Mouse (Mus musculus) heart, postnatal 0 days (tissue): ENCODE data around the gene Rassf8. TPM values are rescaled to one million over a fixed set of nuclear protein-coding genes. Genes with fewer than 3 reads are reported as not detected.

Experiments
- ATAC-seq: fragments of 200-750 bp; cut with Nextera tagmentation; 2 replicates; pipeline ENCODE4 v1.8.0; 2017; ENCODE audit warnings: low read depth, moderate number of reproducible peaks, moderate library complexity; ENCODE audit not compliant: insufficient read depth
- DNase-seq: peaks from one replicate; pipeline ENCODE4 v3.0.0-alpha.2; 2016; ENCODE audit warnings: low spot score
- H3K27ac ChIP-seq: fragments of 300-500 bp; sonication (generic); 2 replicates; pipeline ENCODE4 v1.5.1; 2014; ENCODE audit warnings: low read depth, mild to moderate bottlenecking
- H3K27me3 ChIP-seq: fragments of 300-500 bp; sonication (generic); 2 replicates; pipeline ENCODE4 v1.6.1; 2014; ENCODE audit warnings: low read length, mixed read lengths; ENCODE audit not compliant: control insufficient read depth, insufficient read depth
- H3K36me3 ChIP-seq: fragments of 300-500 bp; sonication (generic); replicated peaks from 2 replicates; pipeline ENCODE4 v1.6.1; 2014; ENCODE audit warnings: low read length, mixed read lengths; ENCODE audit not compliant: control insufficient read depth, insufficient read depth
- H3K4me1 ChIP-seq: fragments of 300-500 bp; sonication (generic); 2 replicates; pipeline ENCODE4 v1.6.1; 2014; ENCODE audit warnings: antibody characterized with exemption; ENCODE audit not compliant: control insufficient read depth, insufficient read depth
- H3K4me2 ChIP-seq: fragments of 300-500 bp; sonication (generic); 2 replicates; pipeline ENCODE4 v1.6.1; 2014; ENCODE audit warnings: low read depth, mild to moderate bottlenecking, low read length, moderate library complexity
- H3K4me3 ChIP-seq: fragments of 300-500 bp; sonication (generic); 2 replicates; pipeline ENCODE4 v1.5.1; 2014; ENCODE audit warnings: low read depth, low read length
- H3K9ac ChIP-seq: fragments of 300-500 bp; sonication (generic); replicated peaks from 2 replicates; pipeline ENCODE4 v1.6.1; 2014; ENCODE audit warnings: low read depth, low read length, mixed read lengths
- H3K9me3 ChIP-seq: fragments of 300-500 bp; sonication (generic); replicated peaks from 2 replicates; pipeline ENCODE4 v1.6.1; 2016; ENCODE audit warnings: low read length; ENCODE audit not compliant: control insufficient read depth
- CTCF ChIP-seq: IDR thresholded peaks from 2 replicates; pipeline ENCODE4 v1.5.1; 2016; ENCODE audit warnings: antibody characterized with exemption, control low read depth, low read depth
- EP300 ChIP-seq: IDR thresholded peaks from 2 replicates; pipeline ENCODE4 v1.6.1; 2016; ENCODE audit warnings: antibody characterized with exemption, low read depth
- WGBS: fragments of 180-500 bp; shearing (Covaris S2); extraction: QIAGEN DNeasy Blood & Tissue Kit; methylation state at CpG from one replicate; pipeline ENCODE4 v1.1.7; 2014; 5-methylcytosine and 5-hydroxymethylcytosine counted together
- polyA plus RNA-seq: library from polyadenylated mRNA; unstranded; fragments of >200 nt; fragmentation: Nextera tagmentation; extraction: Ambion mirVana; gene quantifications from 2 replicates; pipeline ENCODE4 v1.2.1, GENCODE M21; 2015
- total RNA-seq: library from RNA; depleted of rRNA; stranded (reverse); fragments of >200 nt; gene quantifications from 2 replicates; pipeline ENCODE4 v1.2.3, GENCODE M21; 2014; ENCODE audit warnings: low replicate concordance

Gene Rassf8
- total and polyA plus RNA-seq, 2 experiments from 2014 or later, result 11.1 to 72.6 TPM

DNA sequence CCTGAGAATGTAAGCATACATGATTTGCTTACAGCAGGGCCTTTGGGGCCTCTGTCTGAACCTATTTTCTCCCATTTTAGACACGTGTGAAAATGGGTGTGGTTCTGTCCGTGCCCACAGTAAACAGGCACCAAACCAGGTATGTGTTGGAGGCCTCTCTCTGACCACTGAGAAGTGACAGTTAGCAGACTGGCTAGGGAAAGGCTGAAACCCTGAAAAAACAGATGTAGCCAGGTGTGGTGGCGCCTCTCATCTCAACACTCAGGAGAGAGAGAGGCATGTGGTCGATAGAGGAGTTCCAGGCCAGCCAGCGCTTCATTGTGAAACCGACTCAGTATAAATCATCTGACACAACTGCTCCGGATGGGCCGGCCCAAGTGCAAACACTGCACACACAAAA is 111.9 kb downstream of the Rassf8 start:
- no peak overlapping the region for H3K27ac ChIP-seq
- H3K9me3 ChIP-seq, result no peaks in the 10 kb centered on the region
- ATAC-seq, result no peak
- H3K4me1 ChIP-seq, result 0 out of 2 replicates have a peak, but pooled peaks cover 12% of the 10 kb centered on the region
- TF ChIP-seq EP300 (no peak), CTCF (no peak)
- H3K9ac ChIP-seq, result no peak overlapping the region
- no peaks in the 10 kb centered on the region for H3K27me3 ChIP-seq
- no peak for DNase-seq
- H3K36me3 ChIP-seq, result peaks cover 14% of the 10 kb centered on the region; the same call in 1 of the 2 replicates
- H3K4me3 ChIP-seq, result no peak overlapping the region
- WGBS, result 63% methylated on average over 8 of the region's 8 CpGs
- H3K4me2 ChIP-seq, result no peak overlapping the region

GRCm38 (mm10) chr6:145860350-145860749 is 113.8 kb downstream of the Rassf8 start:
- Histone ChIP-seq H3K27ac (peak overlapping the region; percentile 48), H3K36me3 (peaks cover 14% of the 10 kb centered on the region; the same call in 1 of the 2 replicates), H3K4me3 (no peak overlapping the region), H3K9me3 (no peaks in the 10 kb centered on the region), H3K27me3 (no peaks in the 10 kb centered on the region), H3K4me2 (no peak overlapping the region), H3K9ac (no peak overlapping the region), H3K4me1 (peaks cover 7% of the 10 kb centered on the region; the same call in 1 of the 2 replicates)
- WGBS, result 28% methylated on average over 2 of the region's 2 CpGs
- no peak for TF ChIP-seq EP300
- TF ChIP-seq CTCF, result peak; percentile 46
- ATAC-seq (no peak), DNase-seq (peak; percentile 47)

GRCm38 (mm10) chr6:145861462-145862227 is 115.1 kb downstream of the Rassf8 start:
- H3K4me2 ChIP-seq, result peak overlapping the region; percentile 96
- H3K4me3 ChIP-seq, result peak overlapping the region; percentile 68
- ATAC-seq, result no peak
- DNase-seq, result no peak
- H3K36me3 ChIP-seq, result peaks cover 14% of the 10 kb centered on the region; the same call in 1 of the 2 replicates
- no peak overlapping the region for H3K27ac ChIP-seq
- H3K9ac ChIP-seq, result peak overlapping the region; percentile 21; the same call in 1 of the 2 replicates
- no peaks in the 10 kb centered on the region for H3K27me3 ChIP-seq
- no peaks in the 10 kb centered on the region for H3K9me3 ChIP-seq
- TF ChIP-seq EP300 (no peak), CTCF (no peak)
- peaks cover 5% of the 10 kb centered on the region; the same call in 1 of the 2 replicates for H3K4me1 ChIP-seq
- 66% methylated on average over 9 of the region's 9 CpGs for WGBS

DNA sequence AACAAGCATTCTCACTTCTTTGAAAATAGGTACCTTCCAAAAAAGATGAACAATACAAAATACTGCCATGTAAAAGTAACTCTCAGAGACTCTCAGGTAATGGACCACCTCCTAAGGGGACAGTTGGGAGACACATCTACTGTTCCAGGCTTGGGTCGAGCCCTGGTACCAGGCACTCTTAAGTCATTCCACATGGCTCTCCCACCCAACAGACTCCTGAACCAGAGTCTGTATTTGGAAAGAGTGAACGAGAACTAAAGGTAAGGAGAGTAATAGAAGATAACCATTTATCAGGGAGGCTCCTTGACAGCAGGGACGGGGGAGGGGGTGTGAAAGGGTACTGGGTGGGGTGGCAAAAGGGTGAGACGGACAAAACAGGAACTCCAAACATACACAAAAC is 115.8 kb downstream of the Rassf8 start:
- peak overlapping the region; percentile 68 for H3K4me3 ChIP-seq
- TF ChIP-seq CTCF (no peak), EP300 (no peak)
- H3K9me3 ChIP-seq, result no peaks in the 10 kb centered on the region
- no peak for DNase-seq
- peak overlapping the region; percentile 75; the same call in 1 of the 2 replicates for H3K27ac ChIP-seq
- ATAC-seq, result no peak
- 14% methylated on average over 4 of the region's 4 CpGs for WGBS
- H3K4me2 ChIP-seq, result peak overlapping the region; percentile 96
- H3K27me3 ChIP-seq, result no peaks in the 10 kb centered on the region
- peak overlapping the region; percentile 65 for H3K9ac ChIP-seq
- peaks cover 10% of the 10 kb centered on the region; the same call in 1 of the 2 replicates for H3K4me1 ChIP-seq
- H3K36me3 ChIP-seq, result peaks cover 13% of the 10 kb centered on the region; the same call in 1 of the 2 replicates

- no peak for TF ChIP-seq EP300
- no peak for TF ChIP-seq CTCF
- Histone ChIP-seq H3K9me3 (no peaks in the 10 kb centered on the region), H3K4me3 (peak overlapping the region; percentile 68), H3K9ac (peak overlapping the region; percentile 65), H3K36me3 (peaks cover 10% of the 10 kb centered on the region; the same call in 1 of the 2 replicates), H3K27ac (peak overlapping the region; percentile 75), H3K4me2 (peak overlapping the region; percentile 96), H3K4me1 (peaks cover 10% of the 10 kb centered on the region; the same call in 1 of the 2 replicates), H3K27me3 (no peaks in the 10 kb centered on the region)
- 2% methylated on average over 33 of the region's 35 CpGs for WGBS
- DNase-seq (no peak), ATAC-seq (no peak)
Observed at GRCm38 (mm10) chr6:145862739-145863064, 116.2 kb downstream of the Rassf8 start.
